11 mouse cellular contexts compared by ENCODE assay signal in the genomic region with DNA sequence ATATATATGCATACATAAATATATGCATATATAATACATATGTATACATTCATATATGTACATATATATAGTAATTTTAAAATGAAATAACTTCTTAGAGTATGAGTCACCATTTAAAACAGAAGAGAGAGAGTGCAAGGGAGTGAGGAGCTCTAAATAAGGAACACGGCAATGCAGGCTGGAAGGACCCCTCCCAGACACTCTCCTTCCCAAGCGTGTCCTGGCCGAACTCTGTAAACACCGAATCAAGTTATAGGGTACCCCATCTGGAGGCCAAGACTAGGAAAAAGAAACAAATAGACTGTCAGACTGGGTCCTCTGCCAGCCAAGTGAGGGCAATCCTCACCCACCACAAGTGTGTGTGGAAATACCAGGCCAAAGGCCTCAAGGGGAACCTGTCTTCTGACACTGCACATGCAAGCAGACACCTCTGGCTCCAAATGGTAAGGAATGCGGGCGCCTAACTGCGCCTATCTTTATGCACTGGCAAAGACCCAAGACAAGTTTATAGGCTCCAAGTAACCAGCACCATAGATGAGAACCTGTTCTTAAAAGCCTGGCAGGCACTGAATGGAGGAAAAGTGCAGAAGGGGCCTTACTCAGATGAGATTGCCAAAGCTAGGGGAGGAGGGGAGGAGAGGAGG.
A peak's percentile ranks its signal among the peaks of the same experiment; 100 is the strongest.
DNase-seq lines count a peak whose midpoint lies in the region.
"Had no signal": no experiment of that assay in that cellular context is flagged by ENCODE, and none has a peak within 500 bp of the region (broad histone marks: within the 10 kb centered on the region; RNA-seq: fewer than 3 reads in every experiment).

No protein-coding gene starts in this region.

- intact Hi-C loops in heart, postnatal 25 days (cut with DNase I), result no loop called here

- H3K27ac ChIP-seq in heart, embryonic 10.5 days, result peak overlapping the region; percentile 87
- H3K27ac ChIP-seq: kidney, postnatal 0 days; midbrain, embryonic 13.5 days had no signal

- H3K4me1 ChIP-seq in heart, embryonic 10.5 days, result peaks cover 77% of the 10 kb centered on the region
- H3K4me1 ChIP-seq: midbrain, embryonic 13.5 days had no signal

- 46% methylated on average over 7 of the region's 7 CpGs for WGBS in heart, embryonic 10.5 days
- 36% methylated on average over 7 of the region's 7 CpGs for WGBS in large intestine, adult 2 months

- peak; percentile 97 for DNase-seq in heart, adult 11 months
- DNase-seq in heart, postnatal 25 days (ENCODE audit: low spot score), result no peak
- peak; percentile 38 for DNase-seq in adipocyte (ENCODE audit: low spot score)
- no peak for DNase-seq in heart, embryonic 10.5 days (ENCODE audit: low spot score)
- peak; percentile 78 for DNase-seq in large intestine, adult 2 months (ENCODE audit: low read depth, low spot score)
- DNase-seq in adrenal gland, postnatal 4 days (ENCODE audit: low spot score in 2 of 2), result no peak
- no peak for DNase-seq in cerebellum, postnatal 4 days (ENCODE audit: low spot score in 2 of 2)
- no peak for DNase-seq in thymus, postnatal 25 days
- DNase-seq: cerebellum, postnatal 10 days had no signal

- no peaks in the 10 kb centered on the region for H3K27me3 ChIP-seq in heart, embryonic 10.5 days (ENCODE audit: insufficient read depth, poor library complexity, severe bottlenecking)
- H3K27me3 ChIP-seq: midbrain, embryonic 13.5 days had no signal

- no peaks in the 10 kb centered on the region for H3K9me3 ChIP-seq in heart, embryonic 10.5 days
- H3K9me3 ChIP-seq: midbrain, embryonic 13.5 days had no signal

- H3K4me3 ChIP-seq in heart, embryonic 10.5 days, result 0 out of 2 replicates have a peak overlapping the region, but pooled peaks have one; percentile 18
- H3K4me3 ChIP-seq: midbrain, embryonic 13.5 days had no signal

- no peaks in the 10 kb centered on the region for H3K36me3 ChIP-seq in heart, embryonic 10.5 days
- H3K36me3 ChIP-seq: midbrain, embryonic 13.5 days had no signal

Comparison
In these comparisons a context has a peak if more than half of its experiments do, and no peak if none do; other contexts are left out.
1. DNase-seq: peak in heart, adult 11 months (single experiment), adipocyte (single experiment) and large intestine, adult 2 months (single experiment); none in heart, postnatal 25 days (single experiment), heart, embryonic 10.5 days (single experiment), adrenal gland, postnatal 4 days (0 of 2), cerebellum, postnatal 4 days (0 of 2) and thymus, postnatal 25 days (single experiment).